Comparison of ENCODE assay signal across 8 mouse cellular contexts in the genomic region with DNA sequence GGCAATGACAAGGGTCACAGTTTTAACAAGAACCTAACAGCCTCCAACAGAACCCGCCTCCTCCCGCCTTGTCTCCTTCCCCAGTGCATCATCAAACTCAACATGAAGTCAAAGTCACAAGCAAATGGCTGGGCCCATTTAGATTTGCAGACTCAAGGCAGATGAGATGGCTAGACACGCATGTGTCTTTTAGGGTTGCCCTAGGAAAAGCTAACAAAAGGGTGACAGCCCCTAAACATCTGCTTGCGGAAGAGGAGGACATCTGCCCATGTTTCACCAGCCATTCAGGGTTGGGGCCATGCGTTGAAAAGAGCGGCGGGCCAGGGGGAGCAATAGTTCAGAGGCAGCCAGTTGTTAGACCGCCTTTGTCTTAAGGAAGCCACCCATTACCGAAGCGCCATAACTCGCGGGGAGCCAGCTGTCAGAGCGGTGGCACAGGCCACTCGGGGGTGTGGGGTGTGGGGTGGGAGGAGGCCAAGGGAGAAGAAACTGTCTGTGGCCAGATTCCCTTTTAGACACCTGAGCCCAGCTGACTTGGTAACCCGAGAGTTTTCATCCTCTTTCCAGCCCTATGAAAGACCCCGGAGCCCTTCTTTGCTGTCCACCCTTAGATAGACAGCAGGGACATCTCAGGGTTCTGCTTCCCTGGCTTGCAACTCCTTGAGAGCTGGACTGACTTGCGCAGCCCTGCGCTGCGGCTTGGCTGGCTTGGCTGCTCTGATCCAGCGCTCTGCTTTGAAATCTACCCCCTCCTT. TPM values are rescaled to one million over a fixed set of nuclear protein-coding genes. Genes with fewer than 3 reads are reported as not detected.
DNase-seq lines count a peak whose midpoint lies in the region; ATAC-seq and TF ChIP-seq lines count a peak whose summit lies in the region.

No protein-coding gene starts in this region.

- no peaks in the 10 kb centered on the region for H3K4me1 ChIP-seq in heart, adult 2 months (ENCODE audit: control insufficient read depth, insufficient read depth, low read length)
- peaks cover 11% of the 10 kb centered on the region for H3K4me1 ChIP-seq in forebrain, embryonic 14.5 days (ENCODE audit: control insufficient read depth, insufficient read depth, low read length)
- peaks cover 46% of the 10 kb centered on the region for H3K4me1 ChIP-seq in midbrain, embryonic 10.5 days

- peak overlapping the region; percentile 58 for H3K4me3 ChIP-seq in heart, adult 2 months
- peak overlapping the region; percentile 59 for H3K4me3 ChIP-seq in forebrain, embryonic 14.5 days (ENCODE audit: low read depth, low read length)
- H3K4me3 ChIP-seq in midbrain, embryonic 10.5 days: peak overlapping the region; percentile 75

- no peaks in the 10 kb centered on the region for H3K9me3 ChIP-seq in forebrain, embryonic 14.5 days (replicated peaks; ENCODE audit: control insufficient read depth, low read length)
- H3K9me3 ChIP-seq in midbrain, embryonic 10.5 days (replicated peaks): no peaks in the 10 kb centered on the region

- H3K36me3 ChIP-seq in heart, adult 2 months (ENCODE audit: control insufficient read depth, insufficient read depth, low read length): no peaks in the 10 kb centered on the region
- no peaks in the 10 kb centered on the region for H3K36me3 ChIP-seq in forebrain, embryonic 14.5 days (ENCODE audit: control insufficient read depth, insufficient read depth, low read length)
- H3K36me3 ChIP-seq in midbrain, embryonic 10.5 days: no peaks in the 10 kb centered on the region

- ATAC-seq in forebrain, embryonic 14.5 days: peak; percentile 59

- no peak for DNase-seq in heart, adult 2 months
- no peak for DNase-seq in heart, adult 18-20 months
- peak; percentile 52 for DNase-seq in MN1 (ENCODE audit: low spot score)
- DNase-seq in forebrain, embryonic 14.5 days (ENCODE audit: low spot score): peak; percentile 32
- DNase-seq in midbrain, embryonic 10.5 days (ENCODE audit: low spot score): peak; percentile 32
- DNase-seq in urinary bladder, postnatal 4 days (ENCODE audit: low spot score in 2 of 2): no peak
- DNase-seq in left cerebral cortex, adult 9 months (ENCODE audit: low spot score in 2 of 2): no peak
- no peak for DNase-seq in adrenal gland, postnatal 10 days

- H3K9ac ChIP-seq in heart, adult 2 months (ENCODE audit: low read depth, low read length): no peak overlapping the region
- peak overlapping the region; percentile 82 for H3K9ac ChIP-seq in forebrain, embryonic 14.5 days (ENCODE audit: low read length)

- no peaks in the 10 kb centered on the region for H3K79me2 ChIP-seq in heart, adult 2 months (replicated peaks; ENCODE audit: control insufficient read depth, insufficient read depth, low read length)

- H3K27ac ChIP-seq in heart, adult 2 months: no peak overlapping the region; the same call in 1 of the 2 replicates
- peak overlapping the region; percentile 79; the same call in 1 of the 2 replicates for H3K27ac ChIP-seq in forebrain, embryonic 14.5 days (ENCODE audit: low read depth, low read length)
- peak overlapping the region; percentile 86 for H3K27ac ChIP-seq in midbrain, embryonic 10.5 days (replicated peaks)

- intact Hi-C loops in heart, adult 2 months (cut with DNase I): no loop called here

- WGBS in heart, adult 2 months: 47% methylated on average over 20 of the region's 20 CpGs
- 13% methylated on average over 20 of the region's 20 CpGs for WGBS in forebrain, embryonic 14.5 days
- 12% methylated on average over 20 of the region's 20 CpGs for WGBS in midbrain, embryonic 10.5 days

- no peak for TF ChIP-seq POLR2A in heart, adult 2 months (IDR thresholded peaks at IDR 0.05; ENCODE audit: insufficient read depth, low read depth, low read length)

- H3K4me2 ChIP-seq in forebrain, embryonic 14.5 days (ENCODE audit: low read length): peak overlapping the region; percentile 93

- H3K27me3 ChIP-seq in heart, adult 2 months (ENCODE audit: control insufficient read depth, insufficient read depth, low read length): peaks cover 6% of the 10 kb centered on the region
- H3K27me3 ChIP-seq in forebrain, embryonic 14.5 days (replicated peaks; ENCODE audit: control insufficient read depth, insufficient read depth, low read length): peaks cover 6% of the 10 kb centered on the region; the same call in 1 of the 2 replicates
- peaks cover 71% of the 10 kb centered on the region for H3K27me3 ChIP-seq in midbrain, embryonic 10.5 days (ENCODE audit: low read depth, poor library complexity, severe bottlenecking)

- no peak for TF ChIP-seq EP300 in heart, adult 2 months (IDR thresholded peaks at IDR 0.05; ENCODE audit: insufficient read depth, low read depth, low read length)

- TF ChIP-seq CTCF in heart, adult 2 months (IDR thresholded peaks at IDR 0.05): no peak

RNA-seq across cellular contexts. Expression of a gene that starts 0.5 kb away (rescaled TPM):
- 10 to 100 TPM; 12.2 to 21.7 TPM for total RNA-seq in heart, adult 2 months (2021)
- polyA plus RNA-seq in heart, adult 2 months (2012; rRNA removed): 8.4 and 10.6 TPM in 2 replicates
- 10 to 100 TPM; 10.3 to 16.2 TPM for total RNA-seq in heart, adult 18-20 months (2021)
- polyA plus RNA-seq in forebrain, embryonic 14.5 days (2014; fragmentation: Nextera tagmentation; extraction: Ambion mirVana): 23.5 and 36.1 TPM in 2 replicates
- 7.9 and 16.0 TPM in 2 replicates for polyA plus RNA-seq in midbrain, embryonic 10.5 days (2016; fragmentation: Nextera tagmentation; extraction: Ambion mirVana)
- 10 to 100 TPM; 32.9 to 37.8 TPM for total RNA-seq in adrenal gland, postnatal 10 days (2021)

Comparison
In these comparisons a context has a peak if more than half of its experiments do, and no peak if none do; other contexts are left out.
1. DNase-seq: peak in MN1 (single experiment), forebrain, embryonic 14.5 days (single experiment) and midbrain, embryonic 10.5 days (single experiment); none in heart, adult 2 months (0 of 2), heart, adult 18-20 months (0 of 2), urinary bladder, postnatal 4 days (0 of 2), left cerebral cortex, adult 9 months (0 of 2) and adrenal gland, postnatal 10 days (single experiment).
2. Peak in every context shown above with its lines, with median percentiles within 50 percentile points of each other: H3K4me3 ChIP-seq.